Mouse (Mus musculus) cerebellum, postnatal 14 days (tissue): ENCODE measurements around the gene Polr1d.

Experiments used
- DNase-seq, 2 experiments: peaks; one replicate each; pipeline ENCODE4 v3.0.0; 2021; ENCODE audit warnings: mixed read lengths in 2 of 2

Polr1d gene

GRCm38 (mm10) chr5:147089836-147090235 is 13.0 kb downstream of the Polr1d start:
- peak in 1 of 2 experiments; percentile 63 for DNase-seq

- peak; percentile 79 to 88 for DNase-seq
These were observed 13.6 kb downstream of the Polr1d start for GRCm38 (mm10) chr5:147090256-147090963.

GRCm38 (mm10) chr5:147092448-147092847 is 15.6 kb downstream of the Polr1d start:
- DNase-seq: no peak

- DNase-seq: peak in 1 of 2 experiments; percentile 32
These were observed 17.4 kb downstream of the Polr1d start for GRCm38 (mm10) chr5:147094296-147094695.

DNA sequence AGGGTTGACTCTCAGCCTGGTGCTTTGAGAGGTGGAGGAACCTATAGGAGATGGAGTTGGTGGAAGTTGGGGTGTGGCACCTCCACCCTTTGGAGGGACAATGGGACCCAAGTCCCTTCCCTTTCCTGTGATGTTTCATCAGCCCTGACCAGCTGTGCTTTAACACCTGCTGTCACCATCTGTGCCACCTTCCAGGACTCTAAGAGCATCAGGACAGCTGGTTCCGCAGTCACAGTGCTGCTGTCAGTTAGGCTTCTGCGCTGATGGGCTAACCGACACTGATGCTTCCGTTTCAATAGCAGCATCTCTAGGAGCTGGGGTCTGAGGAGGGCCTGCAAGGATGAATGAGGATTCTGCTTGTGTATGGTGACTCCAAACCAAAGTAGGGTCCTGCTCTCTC is 19.7 kb downstream of the Polr1d start:
- no peak for DNase-seq

DNA sequence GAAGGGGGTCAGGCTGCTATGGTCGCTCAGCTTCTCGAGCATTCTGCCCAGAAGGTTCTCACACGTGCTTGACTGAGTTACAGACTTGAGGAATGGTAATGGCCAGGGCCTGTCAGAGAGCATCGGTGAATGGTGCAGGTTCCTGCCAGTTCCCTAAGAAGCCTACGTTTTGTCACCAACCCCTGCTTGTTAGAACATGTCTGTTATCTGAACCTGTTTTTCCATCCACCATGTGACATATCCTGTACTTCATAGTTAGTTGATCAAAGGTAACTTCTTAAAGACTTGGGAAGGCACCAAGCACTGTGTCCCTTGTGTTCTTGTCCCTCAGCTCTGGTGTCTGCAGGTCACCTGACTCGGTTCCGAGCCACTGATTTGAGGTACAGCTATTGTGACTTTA is 21.8 kb downstream of the Polr1d start:
- no peak for DNase-seq

DNA sequence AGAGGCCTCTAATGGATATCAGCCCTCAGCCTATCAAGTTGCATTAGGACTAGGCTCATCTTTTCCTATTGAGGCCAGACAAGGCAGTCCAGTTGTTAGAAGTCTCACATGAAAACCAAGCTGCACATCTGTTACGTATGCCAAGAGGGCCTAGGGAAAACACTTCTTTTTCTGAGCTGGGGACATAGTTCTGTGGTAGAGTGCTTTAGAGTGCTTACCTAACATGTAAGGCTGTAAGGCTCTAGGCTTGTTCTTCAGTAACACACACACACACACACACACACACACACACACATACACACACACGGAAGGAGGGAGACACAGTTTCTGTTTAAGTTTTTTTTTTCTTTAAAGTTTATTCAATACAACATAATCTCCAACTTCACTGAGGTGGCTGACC is 23.3 kb downstream of the Polr1d start:
- DNase-seq: no peak

GRCm38 (mm10) chr5:147102295-147102694 is 25.4 kb downstream of the Polr1d start:
- no peak for DNase-seq

- peak; percentile 70 to 79 for DNase-seq
These were observed 30.4 kb downstream of the Polr1d start for GRCm38 (mm10) chr5:147107276-147107675.

DNA sequence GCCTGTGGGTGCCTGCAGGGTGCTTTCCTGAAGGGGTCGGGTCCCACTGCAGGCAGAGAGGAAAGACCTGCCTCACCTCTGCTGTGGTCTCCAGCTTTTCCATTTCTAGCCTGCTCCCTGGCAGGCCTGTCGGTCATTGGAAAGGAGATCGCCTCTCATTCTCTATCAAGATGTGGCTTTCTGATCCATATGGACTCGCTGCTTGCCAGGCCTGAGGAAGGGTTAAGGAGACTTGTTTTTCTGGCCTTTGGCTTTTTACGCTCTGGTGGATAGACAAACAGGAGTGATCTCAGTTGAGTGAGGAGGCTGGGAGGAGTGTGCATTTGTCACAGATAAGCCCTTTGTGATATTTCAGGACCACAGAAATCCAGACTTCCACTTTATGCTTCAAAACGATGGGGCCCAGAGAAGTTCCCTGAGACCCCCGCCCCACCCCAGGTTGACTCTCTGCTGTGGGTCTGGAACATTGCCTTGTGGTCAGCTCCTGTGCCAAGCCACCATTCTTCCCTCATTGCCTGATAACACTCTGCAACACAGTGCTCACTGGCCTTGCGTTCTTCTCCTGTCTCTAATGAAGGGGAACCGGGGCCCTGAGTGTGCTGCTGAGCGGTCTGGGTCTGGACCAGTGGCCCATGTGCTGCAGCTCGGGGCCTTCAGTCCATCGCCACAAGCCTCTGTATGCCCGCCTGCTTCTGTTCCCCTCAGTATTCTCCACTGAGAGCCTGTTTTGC is 32.2 kb downstream of the Polr1d start:
- DNase-seq: peak; percentile 55 to 68

GRCm38 (mm10) chr5:147114738-147115137 is 37.9 kb downstream of the Polr1d start:
- peak in 1 of 2 experiments; percentile 46 for DNase-seq

- no peak for DNase-seq
These were observed 38.8 kb downstream of the Polr1d start for GRCm38 (mm10) chr5:147115631-147116030.

DNA sequence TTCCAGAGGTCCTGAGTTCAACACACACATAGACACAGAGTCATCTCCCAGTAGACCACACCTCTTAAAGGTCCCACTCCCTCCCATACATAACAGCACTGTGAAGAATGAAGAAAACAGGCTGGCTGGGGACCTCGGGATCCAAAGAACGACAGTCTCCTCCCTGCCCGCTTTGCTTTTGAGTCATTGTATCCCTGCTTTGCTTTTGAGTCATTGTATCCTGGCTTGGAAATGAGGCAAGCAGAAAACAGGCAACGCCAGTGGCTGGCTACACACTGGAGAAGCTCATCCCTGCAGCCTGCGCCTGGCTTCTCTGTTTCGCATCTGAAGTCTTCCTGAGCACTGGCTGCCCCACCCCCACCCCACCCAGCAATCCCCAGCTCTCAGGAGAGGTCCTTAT is 40.2 kb downstream of the Polr1d start:
- no peak for DNase-seq

DNA sequence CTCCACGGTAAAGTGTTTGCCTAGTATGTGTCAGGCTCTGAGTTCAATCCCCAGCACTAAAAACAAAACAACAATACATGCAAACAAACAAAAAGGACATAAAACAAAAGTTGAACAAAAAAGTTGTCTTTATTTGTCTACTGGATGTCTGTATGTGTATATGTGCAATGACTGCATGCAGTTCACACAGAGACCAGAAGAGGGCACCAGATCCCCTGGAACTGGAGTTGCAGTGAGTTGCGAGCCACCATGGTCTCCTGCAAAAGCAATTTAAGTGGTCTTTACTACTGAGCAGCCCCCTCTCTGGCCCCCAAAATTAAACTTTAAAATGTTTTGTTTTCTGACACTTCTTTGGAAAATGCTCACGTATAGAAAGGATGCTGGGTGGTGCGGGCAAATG is 44.3 kb downstream of the Polr1d start:
- DNase-seq: peak in 1 of 2 experiments; percentile 37

- no peak for DNase-seq
These were observed 47.9 kb downstream of the Polr1d start for GRCm38 (mm10) chr5:147124794-147125193.

DNA sequence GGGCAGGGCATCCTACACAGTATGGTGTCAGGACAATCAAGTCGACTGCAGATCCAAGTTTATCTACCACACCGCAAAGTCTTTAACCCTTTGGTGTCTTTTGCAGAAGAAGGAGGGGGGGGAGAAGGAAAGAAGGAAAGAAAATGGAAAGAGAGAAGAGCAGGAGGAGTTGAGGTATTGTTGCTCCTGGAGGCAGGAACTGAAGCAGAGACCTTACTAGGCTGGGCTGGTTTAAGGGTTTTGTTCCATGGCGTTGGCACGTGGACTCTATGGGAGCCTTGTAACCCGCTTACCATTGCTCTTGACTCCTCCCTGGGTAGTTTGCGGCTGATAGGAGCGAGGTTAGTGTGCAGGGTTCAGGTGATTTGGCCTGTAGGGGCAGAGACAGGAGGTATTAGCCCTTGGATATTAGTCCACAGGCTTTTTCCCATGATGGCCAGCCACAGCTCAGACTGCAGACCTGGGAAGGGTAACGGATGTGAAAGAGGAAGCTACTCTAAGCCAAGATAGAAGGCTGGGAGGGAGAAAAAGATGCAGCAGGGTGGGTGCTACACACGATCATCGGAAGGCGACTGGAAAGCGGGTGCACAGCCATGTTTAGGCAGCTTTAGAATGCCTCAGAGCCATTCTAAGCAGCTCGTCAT is 48.8 kb downstream of the Polr1d start:
- DNase-seq: no peak

- no peak for DNase-seq
These were observed 51.0 kb downstream of the Polr1d start for GRCm38 (mm10) chr5:147127860-147128259.

GRCm38 (mm10) chr5:147129484-147129883 is 52.6 kb downstream of the Polr1d start:
- DNase-seq: no peak

DNA sequence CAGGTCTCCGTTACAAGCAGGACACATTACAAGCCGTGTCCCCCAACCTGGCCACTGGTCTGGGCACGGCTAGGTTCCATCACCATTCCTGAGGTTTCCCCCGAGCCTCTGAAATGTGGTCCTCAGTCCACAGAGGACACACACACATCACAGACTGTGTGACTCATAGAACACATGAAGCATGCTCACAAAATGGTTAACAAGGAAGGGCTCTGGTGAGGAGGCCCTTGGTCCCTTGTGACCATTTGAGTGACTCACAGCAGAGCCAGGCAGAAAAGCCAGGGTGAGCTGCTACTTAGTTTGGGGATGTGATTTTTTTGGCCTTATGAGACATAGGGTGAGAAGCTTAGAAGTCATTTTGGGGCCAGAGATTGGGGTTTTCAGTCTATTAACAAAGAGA is 55.1 kb downstream of the Polr1d start:
- DNase-seq: no peak

GRCm38 (mm10) chr5:147133662-147134061 is 56.8 kb downstream of the Polr1d start:
- no peak for DNase-seq

DNA sequence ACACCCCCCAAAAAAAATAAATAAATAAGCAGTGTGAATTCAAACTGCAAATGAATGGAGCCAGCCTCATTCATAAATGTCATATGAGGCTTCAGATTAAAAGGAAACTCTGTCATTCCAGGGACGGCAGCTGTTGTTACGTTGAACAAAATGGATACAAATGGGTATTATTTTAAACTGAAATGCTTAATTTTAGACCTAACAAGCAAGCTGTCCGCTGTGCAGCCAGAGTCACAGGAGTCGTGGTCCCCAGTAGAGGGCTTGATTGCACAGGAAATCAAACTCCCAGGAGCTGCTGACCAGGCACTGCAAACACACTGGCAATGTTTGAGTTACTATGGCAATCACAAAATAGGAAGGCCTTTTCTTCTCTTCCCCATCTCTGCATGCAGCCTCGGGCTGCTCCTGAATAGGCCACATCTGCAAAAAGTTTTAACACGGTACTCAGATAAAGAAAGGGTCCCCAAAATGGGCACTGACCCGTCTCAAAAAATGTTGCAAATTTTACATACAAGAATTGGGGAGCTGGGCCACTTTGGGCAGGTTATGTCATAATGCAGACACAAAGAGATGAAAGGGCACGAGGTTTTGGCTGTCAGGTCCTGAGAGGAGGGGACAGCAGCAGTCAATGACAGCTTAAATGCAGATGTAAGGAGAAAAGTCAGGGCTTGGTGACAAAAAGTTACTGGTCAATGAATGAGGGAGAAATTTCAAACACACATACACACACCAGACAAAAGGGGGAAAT is 57.7 kb downstream of the Polr1d start:
- DNase-seq: no peak

GRCm38 (mm10) chr5:147135089-147135446 is 58.2 kb downstream of the Polr1d start:
- DNase-seq: no peak

DNA sequence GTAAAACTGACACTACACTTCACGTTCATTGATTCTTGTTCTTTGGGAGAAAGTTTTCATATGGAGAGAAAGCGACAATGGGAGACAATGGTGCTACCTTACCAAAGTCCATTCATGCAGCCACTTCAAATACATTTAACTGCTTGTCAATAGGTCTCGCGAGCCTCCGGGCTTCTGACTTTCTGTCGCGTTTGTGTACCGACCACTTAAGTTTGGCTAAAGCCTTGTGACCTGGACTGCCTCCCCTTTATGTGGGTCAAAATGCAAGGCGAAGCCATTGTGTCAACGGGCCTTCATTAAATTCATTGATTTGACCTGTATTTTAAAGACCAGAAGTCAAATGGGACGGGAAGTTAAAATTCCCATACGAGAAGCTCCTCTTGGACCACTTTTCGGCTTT is 59.1 kb downstream of the Polr1d start:
- no peak for DNase-seq
